Mouse (Mus musculus): ENCODE data around the gene Pdzd2. TPM values are rescaled to one million over a fixed set of nuclear protein-coding genes. Genes with fewer than 3 reads are reported as not detected.

Gene Pdzd2
- 0.92 and 1.0 TPM in 2 replicates for polyA plus RNA-seq (2015; fragmentation: Nextera tagmentation; extraction: Ambion mirVana)

- no peak within 1 kb of the TSS for H3K27ac ChIP-seq (ENCODE audit: low read length)
- peak; percentile 91 for ATAC-seq (ENCODE audit: low read depth)
- peaks cover 2% of the 10 kb centered on the region; the same call in 1 of the 2 replicates for H3K4me1 ChIP-seq (ENCODE audit: control insufficient read depth, low read depth, low read length)
- peak within 1 kb of the TSS; percentile 67 for H3K4me2 ChIP-seq (ENCODE audit: low read depth, low read length)
- peak within 1 kb of the TSS; percentile 56 for H3K4me3 ChIP-seq (ENCODE audit: low read depth, low read length)
- H3K36me3 ChIP-seq (ENCODE audit: control insufficient read depth, insufficient read depth) = no peaks in the 10 kb centered on the region
- 1% methylated on average over 82 of the region's 83 CpGs for WGBS (ENCODE audit: insufficient replicate concordance)
- no peaks in the 10 kb centered on the region for H3K9me3 ChIP-seq (replicated peaks; ENCODE audit: control insufficient read depth, low read length)
- H3K27me3 ChIP-seq (ENCODE audit: control insufficient read depth, insufficient read depth, low read depth, low read length) = peaks cover 39% of the 10 kb centered on the region
- no peak within 1 kb of the TSS for H3K9ac ChIP-seq (ENCODE audit: low read depth, low read length)
These were observed at the start of gene Pdzd2 for GRCm38 (mm10) chr15:12739277-12740247. TSS of gene Pdzd2 (minus strand) at chr15:12739924.

- WGBS (ENCODE audit: insufficient replicate concordance) = 35% methylated on average over 10 of the region's 10 CpGs
- Histone ChIP-seq H3K27me3 (ENCODE audit: control insufficient read depth, insufficient read depth, low read depth, low read length) (no peaks in the 10 kb centered on the region), H3K4me1 (ENCODE audit: control insufficient read depth, low read depth, low read length) (no peaks in the 10 kb centered on the region), H3K9me3 (replicated peaks; ENCODE audit: control insufficient read depth, low read length) (no peaks in the 10 kb centered on the region), H3K4me2 (ENCODE audit: low read depth, low read length) (no peak overlapping the region), H3K27ac (ENCODE audit: low read length) (no peak overlapping the region), H3K36me3 (ENCODE audit: control insufficient read depth, insufficient read depth) (no peaks in the 10 kb centered on the region), H3K9ac (ENCODE audit: low read depth, low read length) (no peak overlapping the region), H3K4me3 (ENCODE audit: low read depth, low read length) (no peak overlapping the region)
- 0 out of 2 replicates have a peak, but pooled peaks have one; percentile 21 for ATAC-seq (ENCODE audit: low read depth)
These were observed 49.7 kb upstream of the Pdzd2 start for GRCm38 (mm10) chr15:12789406-12789867.

GRCm38 (mm10) chr15:12788536-12788935, 48.8 kb upstream of the Pdzd2 start:
- Histone ChIP-seq H3K9me3 (replicated peaks; ENCODE audit: control insufficient read depth, low read length) (no peaks in the 10 kb centered on the region), H3K4me3 (ENCODE audit: low read depth, low read length) (no peak overlapping the region), H3K27me3 (ENCODE audit: control insufficient read depth, insufficient read depth, low read depth, low read length) (no peaks in the 10 kb centered on the region), H3K4me2 (ENCODE audit: low read depth, low read length) (no peak overlapping the region), H3K27ac (ENCODE audit: low read length) (no peak overlapping the region), H3K36me3 (ENCODE audit: control insufficient read depth, insufficient read depth) (no peaks in the 10 kb centered on the region), H3K9ac (ENCODE audit: low read depth, low read length) (no peak overlapping the region), H3K4me1 (ENCODE audit: control insufficient read depth, low read depth, low read length) (no peaks in the 10 kb centered on the region)
- WGBS (ENCODE audit: insufficient replicate concordance) = 55% methylated on average over 5 of the region's 5 CpGs
- no peak for ATAC-seq (ENCODE audit: low read depth)

- H3K4me3 ChIP-seq (ENCODE audit: low read depth, low read length) = no peak overlapping the region
- no peaks in the 10 kb centered on the region for H3K27me3 ChIP-seq (ENCODE audit: control insufficient read depth, insufficient read depth, low read depth, low read length)
- H3K9me3 ChIP-seq (replicated peaks; ENCODE audit: control insufficient read depth, low read length) = no peaks in the 10 kb centered on the region
- no peak overlapping the region for H3K9ac ChIP-seq (ENCODE audit: low read depth, low read length)
- no peaks in the 10 kb centered on the region for H3K36me3 ChIP-seq (ENCODE audit: control insufficient read depth, insufficient read depth)
- H3K4me2 ChIP-seq (ENCODE audit: low read depth, low read length) = no peak overlapping the region
- ATAC-seq (ENCODE audit: low read depth) = no peak
- 58% methylated on average over 14 of the region's 16 CpGs for WGBS (ENCODE audit: insufficient replicate concordance)
- no peaks in the 10 kb centered on the region for H3K4me1 ChIP-seq (ENCODE audit: control insufficient read depth, low read depth, low read length)
- no peak overlapping the region for H3K27ac ChIP-seq (ENCODE audit: low read length)
These were observed 42.1 kb upstream of the Pdzd2 start for GRCm38 (mm10) chr15:12781729-12782326.

GRCm38 (mm10) chr15:12781296-12781695, 41.6 kb upstream of the Pdzd2 start:
- ATAC-seq (ENCODE audit: low read depth) = no peak
- H3K27me3 ChIP-seq (ENCODE audit: control insufficient read depth, insufficient read depth, low read depth, low read length) = no peaks in the 10 kb centered on the region
- no peak overlapping the region for H3K4me3 ChIP-seq (ENCODE audit: low read depth, low read length)
- no peak overlapping the region for H3K4me2 ChIP-seq (ENCODE audit: low read depth, low read length)
- no peaks in the 10 kb centered on the region for H3K36me3 ChIP-seq (ENCODE audit: control insufficient read depth, insufficient read depth)
- no peak overlapping the region for H3K9ac ChIP-seq (ENCODE audit: low read depth, low read length)
- H3K9me3 ChIP-seq (replicated peaks; ENCODE audit: control insufficient read depth, low read length) = no peaks in the 10 kb centered on the region
- WGBS (ENCODE audit: insufficient replicate concordance) = 65% methylated on average over 6 of the region's 6 CpGs
- H3K4me1 ChIP-seq (ENCODE audit: control insufficient read depth, low read depth, low read length) = no peaks in the 10 kb centered on the region
- no peak overlapping the region for H3K27ac ChIP-seq (ENCODE audit: low read length)

GRCm38 (mm10) chr15:12774149-12774753, 34.5 kb upstream of the Pdzd2 start:
- no peak overlapping the region for H3K4me3 ChIP-seq (ENCODE audit: low read depth, low read length)

GRCm38 (mm10) chr15:12770958-12771357, 31.2 kb upstream of the Pdzd2 start:
- 66% methylated on average over 7 of the region's 7 CpGs for WGBS (ENCODE audit: insufficient replicate concordance)
- Histone ChIP-seq H3K36me3 (ENCODE audit: control insufficient read depth, insufficient read depth) (no peaks in the 10 kb centered on the region), H3K27ac (ENCODE audit: low read length) (no peak overlapping the region), H3K4me3 (ENCODE audit: low read depth, low read length) (no peak overlapping the region), H3K27me3 (ENCODE audit: control insufficient read depth, insufficient read depth, low read depth, low read length) (no peaks in the 10 kb centered on the region), H3K9me3 (replicated peaks; ENCODE audit: control insufficient read depth, low read length) (no peaks in the 10 kb centered on the region), H3K4me2 (ENCODE audit: low read depth, low read length) (no peak overlapping the region), H3K9ac (ENCODE audit: low read depth, low read length) (no peak overlapping the region), H3K4me1 (ENCODE audit: control insufficient read depth, low read depth, low read length) (no peaks in the 10 kb centered on the region)
- ATAC-seq (ENCODE audit: low read depth) = no peak

More at GRCm38 (mm10) chr15:12774149-12774753, 34.5 kb upstream of the Pdzd2 start:
- WGBS (ENCODE audit: insufficient replicate concordance) = 52% methylated on average over 11 of the region's 11 CpGs
- H3K27ac ChIP-seq (ENCODE audit: low read length) = no peak overlapping the region
- no peaks in the 10 kb centered on the region for H3K36me3 ChIP-seq (ENCODE audit: control insufficient read depth, insufficient read depth)
- H3K27me3 ChIP-seq (ENCODE audit: control insufficient read depth, insufficient read depth, low read depth, low read length) = no peaks in the 10 kb centered on the region
- no peaks in the 10 kb centered on the region for H3K9me3 ChIP-seq (replicated peaks; ENCODE audit: control insufficient read depth, low read length)
- H3K4me2 ChIP-seq (ENCODE audit: low read depth, low read length) = no peak overlapping the region
- no peak overlapping the region for H3K9ac ChIP-seq (ENCODE audit: low read depth, low read length)
- no peaks in the 10 kb centered on the region for H3K4me1 ChIP-seq (ENCODE audit: control insufficient read depth, low read depth, low read length)
- no peak for ATAC-seq (ENCODE audit: low read depth)

GRCm38 (mm10) chr15:12766848-12767247, 27.1 kb upstream of the Pdzd2 start:
- H3K9ac ChIP-seq (ENCODE audit: low read depth, low read length) = no peak overlapping the region
- WGBS (ENCODE audit: insufficient replicate concordance) = 34% methylated on average over 4 of the region's 4 CpGs
- H3K4me1 ChIP-seq (ENCODE audit: control insufficient read depth, low read depth, low read length) = no peaks in the 10 kb centered on the region
- H3K36me3 ChIP-seq (ENCODE audit: control insufficient read depth, insufficient read depth) = no peaks in the 10 kb centered on the region
- H3K9me3 ChIP-seq (replicated peaks; ENCODE audit: control insufficient read depth, low read length) = no peaks in the 10 kb centered on the region
- H3K27ac ChIP-seq (ENCODE audit: low read length) = no peak overlapping the region
- no peak overlapping the region for H3K4me2 ChIP-seq (ENCODE audit: low read depth, low read length)
- no peak for ATAC-seq (ENCODE audit: low read depth)
- no peak overlapping the region for H3K4me3 ChIP-seq (ENCODE audit: low read depth, low read length)
- H3K27me3 ChIP-seq (ENCODE audit: control insufficient read depth, insufficient read depth, low read depth, low read length) = no peaks in the 10 kb centered on the region
